Mouse (Mus musculus) intestine, embryonic 16.5 days (tissue): ENCODE measurements around the gene Nbeal1. TPM values are rescaled to one million over a fixed set of nuclear protein-coding genes. Genes with fewer than 3 reads are reported as not detected.

Experiments
- ATAC-seq: fragments of 200-750 bp; cut with Nextera tagmentation; 2 replicates; pipeline ENCODE4 v1.8.0; 2017; ENCODE audit warnings: moderate TSS enrichment, moderate library complexity
- H3K27ac ChIP-seq: fragments of 300-500 bp; sonication (generic); 2 replicates; pipeline ENCODE4 v1.5.1; 2014; ENCODE audit warnings: mild to moderate bottlenecking, low read length
- H3K27me3 ChIP-seq: fragments of 300-500 bp; sonication (generic); replicated peaks from 2 replicates; pipeline ENCODE4 v1.6.1; 2014; ENCODE audit warnings: low read length, control low read depth, mixed read lengths; ENCODE audit not compliant: control insufficient read depth, insufficient read depth
- H3K36me3 ChIP-seq: fragments of 300-500 bp; sonication (generic); 2 replicates; pipeline ENCODE4 v1.6.1; 2014; ENCODE audit warnings: low read length, control low read depth; ENCODE audit not compliant: control insufficient read depth, insufficient read depth
- H3K4me1 ChIP-seq: fragments of 300-500 bp; sonication (generic); 2 replicates; pipeline ENCODE4 v1.6.1; 2014; ENCODE audit warnings: low read length, control low read depth, mixed read lengths; ENCODE audit not compliant: control insufficient read depth, insufficient read depth
- H3K4me2 ChIP-seq: fragments of 300-500 bp; sonication (generic); 2 replicates; pipeline ENCODE4 v1.6.1; 2014; ENCODE audit warnings: low read depth, low read length, control low read depth
- H3K4me3 ChIP-seq: fragments of 300-500 bp; sonication (generic); 2 replicates; pipeline ENCODE4 v1.5.1; 2014; ENCODE audit warnings: mild to moderate bottlenecking, low read length
- H3K9ac ChIP-seq: fragments of 300-500 bp; sonication (generic); 2 replicates; pipeline ENCODE4 v1.6.1; 2014; ENCODE audit warnings: low read depth, low read length
- H3K9me3 ChIP-seq: fragments of 300-500 bp; sonication (generic); 2 replicates; pipeline ENCODE4 v1.6.1; 2016; ENCODE audit warnings: low read length, control low read depth; ENCODE audit not compliant: control insufficient read depth
- WGBS: fragments of 180-500 bp; shearing (Covaris S2); extraction: QIAGEN DNeasy Blood & Tissue Kit; methylation state at CpG from one replicate; pipeline ENCODE4 v1.1.7; 2014; 5-methylcytosine and 5-hydroxymethylcytosine counted together
- polyA plus RNA-seq: library from polyadenylated mRNA; unstranded; fragments of >200 nt; fragmentation: Nextera tagmentation; extraction: Ambion mirVana; gene quantifications from 2 replicates; pipeline ENCODE4 v1.2.1, GENCODE M21; 2015

Nbeal1 gene
- polyA plus RNA-seq, 1 experiment from 2014 or later: 4.7 TPM

DNA sequence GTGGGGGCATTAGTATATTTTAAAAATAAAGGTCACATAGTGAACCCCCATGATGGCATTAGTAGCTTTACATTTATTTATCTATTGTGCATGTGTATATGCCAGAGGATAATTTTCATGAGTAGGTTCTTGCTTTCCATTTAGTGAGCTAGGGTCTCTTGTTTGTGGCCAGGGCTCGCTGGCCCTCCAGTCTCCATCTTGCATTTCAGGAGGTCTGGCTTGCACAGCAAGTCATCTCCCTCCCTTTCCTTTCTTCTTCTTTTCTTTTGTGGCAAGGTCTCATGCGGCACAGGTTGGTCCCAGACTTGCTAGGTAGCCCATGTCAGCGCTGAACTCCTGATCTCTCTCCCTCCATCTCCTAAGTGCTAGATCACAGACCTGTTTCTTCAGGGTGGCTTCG is 1.0 kb upstream of the Nbeal1 start:
- no peak overlapping the region for H3K27ac ChIP-seq
- no peaks in the 10 kb centered on the region for H3K27me3 ChIP-seq
- H3K9me3 ChIP-seq: no peaks in the 10 kb centered on the region
- peak overlapping the region; percentile 9; the same call in 1 of the 2 replicates for H3K9ac ChIP-seq
- peak overlapping the region; percentile 50 for H3K4me2 ChIP-seq
- H3K36me3 ChIP-seq: no peaks in the 10 kb centered on the region
- peak overlapping the region; percentile 88; the same call in 1 of the 2 replicates for H3K4me3 ChIP-seq
- no peak for ATAC-seq
- peaks cover 3% of the 10 kb centered on the region for H3K4me1 ChIP-seq
- 23% methylated on average over 4 of the region's 4 CpGs for WGBS

DNA sequence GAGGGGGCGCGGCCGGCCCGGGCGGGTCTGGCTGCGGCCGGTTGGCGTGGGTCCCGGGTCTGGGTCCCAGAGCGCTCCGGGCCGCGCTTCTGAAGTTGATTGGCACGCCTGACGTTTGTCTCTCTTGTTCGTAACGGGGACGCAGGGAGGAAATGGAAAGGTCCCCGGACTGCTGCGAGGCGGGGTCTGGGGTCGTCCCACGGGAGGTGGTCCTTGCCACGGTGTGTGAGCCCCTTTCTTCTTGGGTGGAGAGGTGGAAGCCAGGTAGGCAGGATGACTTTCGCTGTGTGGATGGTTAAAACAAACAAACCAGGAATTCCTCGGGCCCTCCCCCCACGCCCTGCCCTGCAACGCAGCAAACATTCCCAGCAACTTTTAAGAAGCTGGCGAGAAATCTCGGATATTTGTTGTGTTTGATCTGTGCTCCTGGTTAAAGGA is 404 bp downstream of the Nbeal1 start:
- Histone ChIP-seq H3K36me3 (no peaks in the 10 kb centered on the region), H3K4me3 (peak overlapping the region; percentile 88), H3K4me1 (peaks cover 3% of the 10 kb centered on the region), H3K4me2 (peak overlapping the region; percentile 61), H3K9me3 (no peaks in the 10 kb centered on the region), H3K27ac (peak overlapping the region; percentile 94), H3K9ac (peak overlapping the region; percentile 91), H3K27me3 (no peaks in the 10 kb centered on the region)
- WGBS: under 1% methylated on average over 22 of the region's 30 CpGs
- peak; percentile 80 for ATAC-seq

DNA sequence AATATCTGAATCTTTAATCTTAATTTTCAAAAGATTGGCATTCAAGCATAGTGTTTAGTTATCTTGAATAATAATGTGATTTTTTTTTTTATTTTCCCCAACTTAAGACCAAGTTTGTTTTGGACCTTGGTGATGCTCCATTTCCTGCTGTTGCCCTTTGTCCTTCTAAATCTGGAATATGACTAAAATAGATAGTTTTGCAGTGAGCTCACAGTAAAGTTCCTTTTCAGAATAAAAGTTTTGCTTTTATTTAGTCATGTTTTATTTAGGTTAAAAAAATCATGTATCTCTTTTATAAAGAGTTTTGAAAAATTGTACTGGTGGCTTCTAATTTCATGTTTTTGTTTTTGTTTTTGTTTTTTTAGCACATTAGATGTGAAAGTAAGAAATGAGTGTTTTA is 8.1 kb downstream of the Nbeal1 start:
- Histone ChIP-seq H3K4me3 (no peak overlapping the region), H3K27ac (no peak overlapping the region), H3K27me3 (no peaks in the 10 kb centered on the region), H3K36me3 (no peaks in the 10 kb centered on the region), H3K9me3 (no peaks in the 10 kb centered on the region), H3K4me1 (no peaks in the 10 kb centered on the region), H3K9ac (no peak overlapping the region), H3K4me2 (no peak overlapping the region)
- ATAC-seq: no peak

GRCm38 (mm10) chr1:60196813-60197212 is 16.4 kb downstream of the Nbeal1 start:
- H3K27ac ChIP-seq: no peak overlapping the region
- no peak overlapping the region for H3K9ac ChIP-seq
- no peaks in the 10 kb centered on the region for H3K4me1 ChIP-seq
- H3K27me3 ChIP-seq: no peaks in the 10 kb centered on the region
- WGBS: 68% methylated on average over 3 of the region's 3 CpGs
- H3K9me3 ChIP-seq: no peaks in the 10 kb centered on the region
- no peak overlapping the region for H3K4me2 ChIP-seq
- H3K4me3 ChIP-seq: no peak overlapping the region
- ATAC-seq: no peak
- peaks cover 3% of the 10 kb centered on the region; the same call in 1 of the 2 replicates for H3K36me3 ChIP-seq

GRCm38 (mm10) chr1:60199006-60199405 is 18.6 kb downstream of the Nbeal1 start:
- 81% methylated on average over 4 of the region's 4 CpGs for WGBS
- H3K9ac ChIP-seq: no peak overlapping the region
- H3K4me3 ChIP-seq: no peak overlapping the region
- no peak overlapping the region for H3K4me2 ChIP-seq
- no peaks in the 10 kb centered on the region for H3K9me3 ChIP-seq
- no peaks in the 10 kb centered on the region for H3K4me1 ChIP-seq
- no peak for ATAC-seq
- no peak overlapping the region for H3K27ac ChIP-seq
- H3K27me3 ChIP-seq: no peaks in the 10 kb centered on the region
- peaks cover 13% of the 10 kb centered on the region for H3K36me3 ChIP-seq

DNA sequence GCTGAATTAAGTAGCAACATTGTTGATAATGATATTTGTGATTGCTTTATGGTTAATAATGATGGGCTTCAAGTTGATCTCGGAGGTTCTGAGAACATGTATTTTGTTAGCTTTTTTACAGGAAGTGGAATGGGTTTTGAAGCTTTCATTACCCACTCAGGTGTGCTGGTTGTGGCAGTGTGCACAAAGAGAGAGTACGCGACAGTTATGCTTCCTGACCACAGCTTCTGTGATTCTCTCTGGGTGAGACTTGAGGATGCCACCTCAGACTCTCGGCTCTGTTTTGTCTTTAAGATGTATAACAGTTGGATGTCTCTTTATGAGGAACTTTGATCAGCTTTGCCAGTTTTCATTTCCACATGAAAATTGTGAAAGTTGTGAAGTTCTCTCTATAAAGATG is 55.9 kb downstream of the Nbeal1 start:
- Histone ChIP-seq H3K27me3 (no peaks in the 10 kb centered on the region), H3K9ac (no peak overlapping the region), H3K36me3 (peaks cover 4% of the 10 kb centered on the region; the same call in 1 of the 2 replicates), H3K9me3 (no peaks in the 10 kb centered on the region), H3K27ac (no peak overlapping the region), H3K4me1 (no peaks in the 10 kb centered on the region), H3K4me3 (no peak overlapping the region), H3K4me2 (no peak overlapping the region)
- no peak for ATAC-seq
- WGBS: 92% methylated on average over 4 of the region's 4 CpGs

GRCm38 (mm10) chr1:60240430-60240829 is 60.0 kb downstream of the Nbeal1 start:
- Histone ChIP-seq H3K4me2 (no peak overlapping the region), H3K9me3 (no peaks in the 10 kb centered on the region), H3K4me3 (no peak overlapping the region), H3K27ac (no peak overlapping the region), H3K27me3 (no peaks in the 10 kb centered on the region), H3K9ac (no peak overlapping the region), H3K4me1 (no peaks in the 10 kb centered on the region), H3K36me3 (0 out of 2 replicates have a peak, but pooled peaks cover 3% of the 10 kb centered on the region)
- ATAC-seq: no peak

GRCm38 (mm10) chr1:60268113-60268512 is 87.7 kb downstream of the Nbeal1 start:
- Histone ChIP-seq H3K4me2 (no peak overlapping the region), H3K9ac (no peak overlapping the region), H3K9me3 (no peaks in the 10 kb centered on the region), H3K36me3 (0 out of 2 replicates have a peak, but pooled peaks cover 5% of the 10 kb centered on the region), H3K27me3 (no peaks in the 10 kb centered on the region), H3K27ac (no peak overlapping the region), H3K4me3 (no peak overlapping the region), H3K4me1 (no peaks in the 10 kb centered on the region)
- ATAC-seq: no peak
- 89% methylated on average over 3 of the region's 3 CpGs for WGBS

GRCm38 (mm10) chr1:60269314-60269713 is 88.9 kb downstream of the Nbeal1 start:
- H3K4me3 ChIP-seq: no peak overlapping the region
- H3K4me1 ChIP-seq: no peaks in the 10 kb centered on the region
- 0 out of 2 replicates have a peak, but pooled peaks cover 5% of the 10 kb centered on the region for H3K36me3 ChIP-seq
- H3K4me2 ChIP-seq: no peak overlapping the region
- no peaks in the 10 kb centered on the region for H3K27me3 ChIP-seq
- ATAC-seq: no peak
- no peak overlapping the region for H3K9ac ChIP-seq
- no peak overlapping the region for H3K27ac ChIP-seq
- no peaks in the 10 kb centered on the region for H3K9me3 ChIP-seq

GRCm38 (mm10) chr1:60272471-60272870 is 92.1 kb downstream of the Nbeal1 start:
- no peak overlapping the region for H3K4me3 ChIP-seq
- WGBS: 77% methylated on average over 2 of the region's 2 CpGs
- 0 out of 2 replicates have a peak, but pooled peaks cover 2% of the 10 kb centered on the region for H3K36me3 ChIP-seq
- no peak for ATAC-seq
- H3K9ac ChIP-seq: no peak overlapping the region
- no peak overlapping the region for H3K27ac ChIP-seq
- H3K4me1 ChIP-seq: no peaks in the 10 kb centered on the region
- no peaks in the 10 kb centered on the region for H3K27me3 ChIP-seq
- no peaks in the 10 kb centered on the region for H3K9me3 ChIP-seq
- no peak overlapping the region for H3K4me2 ChIP-seq
